Comparison of ENCODE assay signal across 8 mouse cellular contexts in genomic region chr13:83524902-83525715, GRCm38 (mm10). TPM values are rescaled to one million over a fixed set of nuclear protein-coding genes. Genes with fewer than 3 reads are reported as not detected.
DNase-seq lines count a peak whose midpoint lies in the region; ATAC-seq and TF ChIP-seq lines count a peak whose summit lies in the region.

No protein-coding gene starts in this region.

- TF ChIP-seq POLR2A in lung, adult 2 months (IDR thresholded peaks at IDR 0.05; ENCODE audit: borderline replicate concordance, extremely low read depth, low read depth, low read length), result no peak

- WGBS in lung, adult 2 months, result 3% methylated on average over 7 of the region's 7 CpGs
- 6% methylated on average over 7 of the region's 7 CpGs for WGBS in embryonic facial prominence, embryonic 15.5 days
- 19% methylated on average over 7 of the region's 7 CpGs for WGBS in hindbrain, embryonic 13.5 days
- WGBS in midbrain, embryonic 12.5 days, result 22% methylated on average over 7 of the region's 7 CpGs

- H3K4me2 ChIP-seq in embryonic facial prominence, embryonic 15.5 days (replicated peaks), result peak overlapping the region; percentile 62
- peak overlapping the region; percentile 78 for H3K4me2 ChIP-seq in hindbrain, embryonic 13.5 days
- peak overlapping the region; percentile 85 for H3K4me2 ChIP-seq in midbrain, embryonic 12.5 days (replicated peaks)

- peak overlapping the region; percentile 82 for H3K4me3 ChIP-seq in lung, adult 2 months (replicated peaks; ENCODE audit: extremely low read depth, low read depth, low read length)
- peak overlapping the region; percentile 68 for H3K4me3 ChIP-seq in embryonic facial prominence, embryonic 15.5 days (replicated peaks)
- H3K4me3 ChIP-seq in hindbrain, embryonic 13.5 days, result peak overlapping the region; percentile 63
- H3K4me3 ChIP-seq in midbrain, embryonic 12.5 days, result peak overlapping the region; percentile 62

- peak overlapping the region; percentile 92 for H3K27ac ChIP-seq in embryonic facial prominence, embryonic 15.5 days (replicated peaks)
- H3K27ac ChIP-seq in hindbrain, embryonic 13.5 days, result peak overlapping the region; percentile 87; the same call in 1 of the 2 replicates
- H3K27ac ChIP-seq in midbrain, embryonic 12.5 days (replicated peaks), result 0 out of 2 replicates have a peak overlapping the region, but pooled peaks have one; percentile 61

- H3K36me3 ChIP-seq in embryonic facial prominence, embryonic 15.5 days, result no peaks in the 10 kb centered on the region
- no peaks in the 10 kb centered on the region for H3K36me3 ChIP-seq in hindbrain, embryonic 13.5 days
- H3K36me3 ChIP-seq in midbrain, embryonic 12.5 days, result no peaks in the 10 kb centered on the region

- H3K9me3 ChIP-seq in embryonic facial prominence, embryonic 15.5 days (replicated peaks), result no peaks in the 10 kb centered on the region
- H3K9me3 ChIP-seq in hindbrain, embryonic 13.5 days, result no peaks in the 10 kb centered on the region
- H3K9me3 ChIP-seq in midbrain, embryonic 12.5 days, result no peaks in the 10 kb centered on the region

- no peaks in the 10 kb centered on the region for H3K27me3 ChIP-seq in embryonic facial prominence, embryonic 15.5 days
- H3K27me3 ChIP-seq in hindbrain, embryonic 13.5 days, result no peaks in the 10 kb centered on the region
- peaks cover 31% of the 10 kb centered on the region for H3K27me3 ChIP-seq in midbrain, embryonic 12.5 days

- DNase-seq in lung, adult 2 months, result peak; percentile 9
- no peak for DNase-seq in lung, postnatal 14 days
- no peak for DNase-seq in layer of hippocampus, adult 18-20 months (ENCODE audit: low spot score in 2 of 2)
- no peak for DNase-seq in urinary bladder, postnatal 10 days (ENCODE audit: low spot score)
- DNase-seq in frontal cortex, postnatal 14 days (ENCODE audit: low spot score in 2 of 2), result no peak

- peaks cover 3% of the 10 kb centered on the region; the same call in 1 of the 2 replicates for H3K4me1 ChIP-seq in lung, adult 2 months (ENCODE audit: control insufficient read depth, insufficient read depth, low read length)
- H3K4me1 ChIP-seq in embryonic facial prominence, embryonic 15.5 days, result no peaks in the 10 kb centered on the region
- H3K4me1 ChIP-seq in hindbrain, embryonic 13.5 days (replicated peaks), result 0 out of 2 replicates have a peak, but pooled peaks cover 5% of the 10 kb centered on the region
- no peaks in the 10 kb centered on the region for H3K4me1 ChIP-seq in midbrain, embryonic 12.5 days

- peak overlapping the region; percentile 24 for H3K9ac ChIP-seq in embryonic facial prominence, embryonic 15.5 days
- peak overlapping the region; percentile 78 for H3K9ac ChIP-seq in hindbrain, embryonic 13.5 days
- H3K9ac ChIP-seq in midbrain, embryonic 12.5 days (replicated peaks), result peak overlapping the region; percentile 65

- TF ChIP-seq CTCF in lung, adult 2 months (IDR thresholded peaks at IDR 0.05; ENCODE audit: insufficient read depth, low read length), result no peak

- ATAC-seq in embryonic facial prominence, embryonic 15.5 days (ENCODE audit: insufficient number of reproducible peaks, low FRiP score, low TSS enrichment, low read depth), result no peak
- ATAC-seq in hindbrain, embryonic 13.5 days (ENCODE audit: low FRiP score), result no peak
- ATAC-seq in midbrain, embryonic 12.5 days (ENCODE audit: low FRiP score, low read depth), result no peak

RNA-seq across cellular contexts. Expression of gene Mef2c, which starts 21.3 kb away (rescaled TPM):
- 18.0 and 36.8 TPM in 2 replicates for polyA plus RNA-seq in lung, adult 2 months (2012; rRNA removed)
- 166 and 185 TPM in 2 replicates for polyA plus RNA-seq in embryonic facial prominence, embryonic 15.5 days (2015; fragmentation: Nextera tagmentation; extraction: Ambion mirVana)
- 21.8 and 23.2 TPM in 2 replicates for polyA plus RNA-seq in hindbrain, embryonic 13.5 days (2015; fragmentation: Nextera tagmentation; extraction: Ambion mirVana)
- polyA plus RNA-seq in midbrain, embryonic 12.5 days (2016; fragmentation: Nextera tagmentation; extraction: Ambion mirVana), result 15.2 and 20.5 TPM in 2 replicates
- 100 to 1,000 TPM; 112 to 119 TPM for total RNA-seq in layer of hippocampus, adult 18-20 months (2021)

Comparison
In these comparisons a context has a peak if more than half of its experiments do, and no peak if none do; other contexts are left out.
1. H3K9ac ChIP-seq: peak in every context shown above with its lines; median percentile 78 in hindbrain, embryonic 13.5 days; 65 in midbrain, embryonic 12.5 days; 24 in embryonic facial prominence, embryonic 15.5 days.